Mouse (Mus musculus) E14TG2a.4 (cell line): ENCODE data around the gene Rnf19b.

ENCODE experiments used
- H3K27me3 ChIP-seq: 2 replicates; pipeline ENCODE4 v1.6.1; 2014; ENCODE audit warnings: low read length, control low read depth; ENCODE audit not compliant: insufficient read depth
- H3K36me3 ChIP-seq: 2 replicates; pipeline ENCODE4 v1.6.1; 2014; ENCODE audit warnings: low read length, control low read depth; ENCODE audit not compliant: insufficient read depth
- H3K4me1 ChIP-seq: replicated peaks from 2 replicates; pipeline ENCODE4 v1.6.1; 2014; ENCODE audit warnings: low read depth, low read length, control low read depth
- H3K4me3 ChIP-seq: replicated peaks from 2 replicates; pipeline ENCODE4 v1.5.1; 2014; ENCODE audit warnings: mild to moderate bottlenecking, low read length
- H3K9me3 ChIP-seq: 2 replicates; pipeline ENCODE4 v1.6.1; 2014; ENCODE audit warnings: low read length, control low read depth
- CTCF ChIP-seq: conservative IDR thresholded peaks from 2 replicates; pipeline ENCODE4 v1.5.1; 2014; ENCODE audit warnings: low read length
- NANOG ChIP-seq: IDR thresholded peaks from 2 replicates; pipeline ENCODE4 v1.6.1; 2014; ENCODE audit warnings: borderline replicate concordance, low read length, mixed read lengths
- POU5F1 ChIP-seq: IDR thresholded peaks from 2 replicates; pipeline ENCODE4 v1.6.1; 2014; ENCODE audit warnings: low read length, borderline replicate concordance

Gene Rnf19b

GRCm38 (mm10) chr4:129058207-129059092 is at the start of gene Rnf19b:
TSS of gene Rnf19b (plus strand) at chr4:129058271.
- peaks cover 38% of the 10 kb centered on the region for H3K36me3 ChIP-seq
- TF ChIP-seq POU5F1 = no peak
- no peak for TF ChIP-seq NANOG
- TF ChIP-seq CTCF = no peak
- peak within 1 kb of the TSS; percentile 93 for H3K4me3 ChIP-seq
- H3K9me3 ChIP-seq = peaks cover 16% of the 10 kb centered on the region
- peaks cover 52% of the 10 kb centered on the region for H3K4me1 ChIP-seq
- H3K27me3 ChIP-seq = no peaks in the 10 kb centered on the region

- Histone ChIP-seq H3K27me3 (no peaks in the 10 kb centered on the region), H3K9me3 (no peaks in the 10 kb centered on the region), H3K36me3 (peaks cover 90% of the 10 kb centered on the region), H3K4me1 (peaks cover 57% of the 10 kb centered on the region), H3K4me3 (no peak overlapping the region)
- TF ChIP-seq NANOG (no peak), POU5F1 (no peak), CTCF (no peak)
Measured at GRCm38 (mm10) chr4:129008672-129009071, 49.4 kb upstream of the Rnf19b start.

GRCm38 (mm10) chr4:129009521-129009920 is 48.5 kb upstream of the Rnf19b start:
- Histone ChIP-seq H3K27me3 (no peaks in the 10 kb centered on the region), H3K9me3 (no peaks in the 10 kb centered on the region), H3K36me3 (peaks cover 83% of the 10 kb centered on the region), H3K4me1 (peaks cover 55% of the 10 kb centered on the region), H3K4me3 (no peak overlapping the region)
- TF ChIP-seq CTCF (no peak), POU5F1 (no peak), NANOG (no peak)

- Histone ChIP-seq H3K9me3 (peaks cover 2% of the 10 kb centered on the region; the same call in 1 of the 2 replicates), H3K4me1 (peaks cover 65% of the 10 kb centered on the region), H3K27me3 (no peaks in the 10 kb centered on the region), H3K36me3 (peaks cover 62% of the 10 kb centered on the region), H3K4me3 (no peak overlapping the region)
- TF ChIP-seq POU5F1 = no peak
- TF ChIP-seq CTCF = no peak
- no peak for TF ChIP-seq NANOG
Measured at GRCm38 (mm10) chr4:129011604-129012121, 46.4 kb upstream of the Rnf19b start.

GRCm38 (mm10) chr4:129013151-129013864 is 44.8 kb upstream of the Rnf19b start:
- Histone ChIP-seq H3K9me3 (peaks cover 2% of the 10 kb centered on the region; the same call in 1 of the 2 replicates), H3K4me1 (peaks cover 64% of the 10 kb centered on the region), H3K27me3 (no peaks in the 10 kb centered on the region), H3K36me3 (peaks cover 45% of the 10 kb centered on the region), H3K4me3 (no peak overlapping the region)
- no peak for TF ChIP-seq NANOG
- TF ChIP-seq POU5F1 = no peak
- TF ChIP-seq CTCF = no peak

- TF ChIP-seq POU5F1 = no peak
- TF ChIP-seq NANOG = no peak
- no peak for TF ChIP-seq CTCF
Measured at GRCm38 (mm10) chr4:129016329-129016728, 41.7 kb upstream of the Rnf19b start.

GRCm38 (mm10) chr4:129017150-129017549 is 40.9 kb upstream of the Rnf19b start:
- peaks cover 7% of the 10 kb centered on the region for H3K36me3 ChIP-seq
- TF ChIP-seq NANOG (no peak), POU5F1 (no peak), CTCF (no peak)
- peaks cover 2% of the 10 kb centered on the region; the same call in 1 of the 2 replicates for H3K9me3 ChIP-seq
- H3K4me3 ChIP-seq = no peak overlapping the region
- 0 out of 2 replicates have a peak, but pooled peaks cover 2% of the 10 kb centered on the region for H3K27me3 ChIP-seq
- peaks cover 39% of the 10 kb centered on the region for H3K4me1 ChIP-seq

More at GRCm38 (mm10) chr4:129016329-129016728, 41.7 kb upstream of the Rnf19b start:
- Histone ChIP-seq H3K4me3 (no peak overlapping the region), H3K4me1 (peaks cover 48% of the 10 kb centered on the region), H3K36me3 (peaks cover 15% of the 10 kb centered on the region), H3K27me3 (0 out of 2 replicates have a peak, but pooled peaks cover 2% of the 10 kb centered on the region), H3K9me3 (peaks cover 2% of the 10 kb centered on the region; the same call in 1 of the 2 replicates)
